Mouse (Mus musculus) cerebellum, adult 2 months (tissue): ENCODE data around the gene Arhgef19. TPM values are rescaled to one million over a fixed set of nuclear protein-coding genes. Genes with fewer than 3 reads are reported as not detected.

ENCODE experiments used
- DNase-seq, 2 experiments: peaks; one replicate each; pipeline ENCODE4 v3.0.0; 2021
- H3K27ac ChIP-seq: fragments of 200-500 bp; 2 replicates; pipeline ENCODE4 v1.5.1; 2012; ENCODE audit warnings: low read length, control low read depth, inconsistent platforms; ENCODE audit not compliant: insufficient read depth
- H3K27me3 ChIP-seq: fragments of 200-500 bp; 2 replicates; pipeline ENCODE4 v1.6.1; 2012; ENCODE audit warnings: inconsistent platforms, mild to moderate bottlenecking, low read length, moderate library complexity; ENCODE audit not compliant: control insufficient read depth, insufficient read depth
- H3K4me1 ChIP-seq: fragments of 200-500 bp; 2 replicates; pipeline ENCODE4 v1.6.1; 2011; ENCODE audit warnings: low read length; ENCODE audit not compliant: control insufficient read depth, insufficient read depth
- H3K4me3 ChIP-seq: fragments of 200-500 bp; replicated peaks from 2 replicates; pipeline ENCODE3; 2011; ENCODE audit warnings: mild to moderate bottlenecking, low read depth, low read length, control low read depth; ENCODE audit not compliant: insufficient read depth
- CTCF ChIP-seq: fragments of 200-500 bp; IDR thresholded peaks from 2 replicates; pipeline ENCODE4 v1.5.1; 2011; ENCODE audit warnings: low read depth, mild to moderate bottlenecking, control low read depth, low read length, moderate library complexity, borderline replicate concordance; ENCODE audit not compliant: insufficient read depth
- POLR2A ChIP-seq: fragments of 200-500 bp; IDR thresholded peaks from 2 replicates; pipeline ENCODE4 v1.6.1; 2011; ENCODE audit warnings: low read length, control low read depth, borderline replicate concordance; ENCODE audit not compliant: insufficient read depth
- WGBS: fragments of 180-500 bp; shearing (Covaris S2); methylation state at CpG from one replicate; pipeline ENCODE4 v1.1.7; 2018; 5-methylcytosine and 5-hydroxymethylcytosine counted together
- polyA plus RNA-seq: library from polyadenylated mRNA; depleted of rRNA; stranded (reverse); fragments of >200 nt; gene quantifications from 2 replicates; pipeline ENCODE4 v1.2.3, GENCODE M21; 2012

Gene Arhgef19
- polyA plus RNA-seq, 1 experiment: 15.0 TPM

GRCm38 (mm10) chr4:141241861-141242260, 2.6 kb downstream of the Arhgef19 start:
- no peak for TF ChIP-seq POLR2A
- TF ChIP-seq CTCF: no peak
- no peak overlapping the region for H3K4me3 ChIP-seq
- H3K27ac ChIP-seq: no peak overlapping the region
- no peak for DNase-seq
- WGBS: 52% methylated on average over 15 of the region's 15 CpGs
- peaks cover 5% of the 10 kb centered on the region; the same call in 1 of the 2 replicates for H3K4me1 ChIP-seq
- H3K27me3 ChIP-seq: no peaks in the 10 kb centered on the region; the same call in 1 of the 2 replicates

GRCm38 (mm10) chr4:141242651-141243241, 3.4 kb downstream of the Arhgef19 start:
- no peak overlapping the region for H3K27ac ChIP-seq
- H3K4me1 ChIP-seq: peaks cover 9% of the 10 kb centered on the region; the same call in 1 of the 2 replicates
- H3K27me3 ChIP-seq: no peaks in the 10 kb centered on the region; the same call in 1 of the 2 replicates
- no peak for TF ChIP-seq POLR2A
- no peak for TF ChIP-seq CTCF
- 16% methylated on average over 10 of the region's 11 CpGs for WGBS
- peak in 1 of 2 experiments; percentile 47 for DNase-seq
- H3K4me3 ChIP-seq: no peak overlapping the region

- H3K4me3 ChIP-seq: no peak overlapping the region
- peaks cover 3% of the 10 kb centered on the region; the same call in 1 of the 2 replicates for H3K27me3 ChIP-seq
- no peak overlapping the region for H3K27ac ChIP-seq
- no peak for TF ChIP-seq CTCF
- no peak for TF ChIP-seq POLR2A
- 81% methylated on average over 5 of the region's 5 CpGs for WGBS
- peaks cover 9% of the 10 kb centered on the region for H3K4me1 ChIP-seq
- no peak for DNase-seq
Measured at GRCm38 (mm10) chr4:141243636-141244035, 4.3 kb downstream of the Arhgef19 start.

DNA sequence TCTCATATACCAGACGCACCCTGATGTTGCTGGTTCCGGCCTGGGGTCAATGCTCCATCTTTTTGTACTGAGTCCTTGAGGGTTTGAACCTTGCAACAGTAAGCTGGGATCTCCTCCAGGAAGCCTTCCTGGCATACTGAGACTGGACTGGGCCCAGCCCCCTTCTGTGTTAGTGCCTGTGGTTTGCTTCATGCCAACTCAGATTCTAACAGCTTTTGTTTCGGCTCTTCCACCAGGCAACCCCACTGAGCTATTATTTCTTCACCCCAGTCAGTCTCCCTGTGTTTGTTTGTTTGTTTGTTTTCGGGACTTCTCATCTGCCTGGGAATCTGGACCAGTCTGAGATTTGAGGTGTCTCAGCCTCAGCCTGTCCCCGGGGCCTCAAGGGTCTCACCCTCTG, 5.1 kb downstream of the Arhgef19 start:
- DNase-seq: peak in 1 of 2 experiments; percentile 19
- no peak overlapping the region for H3K4me3 ChIP-seq
- TF ChIP-seq POLR2A (no peak), CTCF (no peak)
- H3K27ac ChIP-seq: no peak overlapping the region
- WGBS: 67% methylated on average over 5 of the region's 5 CpGs
- H3K27me3 ChIP-seq: peaks cover 3% of the 10 kb centered on the region; the same call in 1 of the 2 replicates
- H3K4me1 ChIP-seq: peaks cover 7% of the 10 kb centered on the region

DNA sequence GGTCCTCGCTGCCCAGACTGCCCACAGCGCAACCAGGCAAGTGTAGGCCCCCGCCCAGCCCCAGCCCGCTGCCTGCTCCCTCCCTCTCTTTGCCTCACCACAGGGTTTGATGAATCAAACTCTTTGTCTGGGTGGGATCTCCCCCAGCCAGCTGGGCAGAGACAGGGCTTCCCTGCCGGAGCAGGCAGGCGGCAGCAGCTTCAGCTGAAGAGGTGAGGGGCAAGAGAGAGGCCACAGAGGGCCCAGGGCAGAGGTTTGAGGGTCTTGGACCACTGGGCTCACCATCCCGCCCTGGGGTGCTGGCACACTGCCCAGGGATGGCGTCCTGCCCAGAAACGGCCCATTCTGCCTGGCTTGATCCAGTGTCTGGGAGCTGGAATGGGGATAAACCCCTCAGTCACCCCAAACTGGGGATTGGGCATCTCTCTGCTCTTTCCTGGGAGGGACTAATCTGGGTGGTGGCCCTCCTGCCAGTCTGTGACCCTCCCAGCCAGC, 5.7 kb downstream of the Arhgef19 start:
- no peak for TF ChIP-seq CTCF
- no peak for TF ChIP-seq POLR2A
- H3K27ac ChIP-seq: no peak overlapping the region
- H3K4me3 ChIP-seq: no peak overlapping the region
- H3K27me3 ChIP-seq: peaks cover 3% of the 10 kb centered on the region; the same call in 1 of the 2 replicates
- H3K4me1 ChIP-seq: peaks cover 7% of the 10 kb centered on the region
- WGBS: 29% methylated on average over 9 of the region's 9 CpGs
- peak; percentile 59 to 62 for DNase-seq

DNA sequence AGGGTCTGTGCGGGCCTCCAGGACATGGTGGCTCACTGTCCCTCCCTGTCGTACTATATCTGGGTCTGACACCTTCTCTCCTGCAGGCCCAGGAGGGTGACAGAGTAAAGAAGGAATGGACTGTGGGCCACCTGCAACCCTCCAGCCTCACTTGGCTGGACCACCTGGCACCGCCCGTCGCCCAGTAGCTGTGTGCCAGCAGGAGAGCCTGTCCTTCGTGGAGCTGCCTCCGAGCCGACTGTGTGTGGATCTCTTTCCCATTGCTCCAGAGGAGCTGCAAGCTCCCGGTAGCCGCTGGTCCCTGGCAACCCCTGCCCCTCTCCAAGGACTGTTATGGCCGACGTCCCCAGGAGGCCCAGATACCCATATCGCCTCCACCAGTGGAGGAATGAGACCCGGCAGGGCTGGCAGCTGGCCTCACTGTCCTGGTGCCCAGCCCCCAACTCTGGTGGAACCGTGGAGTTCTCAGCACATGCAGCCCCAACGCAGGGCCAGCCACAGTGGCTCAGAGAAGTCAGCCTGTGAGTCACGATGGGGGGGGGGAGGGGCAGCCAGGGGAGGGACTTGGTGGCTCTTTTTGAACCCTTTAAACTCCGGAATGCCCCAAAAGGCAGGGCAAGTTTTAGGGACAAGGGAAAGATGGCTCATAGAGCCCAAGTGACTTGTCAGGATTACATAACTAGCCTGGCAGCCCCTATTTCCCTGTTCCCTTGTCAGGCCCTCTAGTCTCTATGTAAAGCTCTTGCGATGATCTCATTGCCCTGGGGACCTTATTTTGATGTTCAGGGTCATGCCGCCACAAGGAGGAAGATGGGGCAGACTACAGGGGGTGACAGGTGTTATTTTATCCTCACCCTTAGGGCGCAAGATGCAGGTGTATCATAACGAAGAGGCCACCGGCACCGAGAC, 7.0 kb downstream of the Arhgef19 start:
- Histone ChIP-seq H3K4me3 (no peak overlapping the region), H3K27me3 (peaks cover 3% of the 10 kb centered on the region; the same call in 1 of the 2 replicates), H3K4me1 (peaks cover 14% of the 10 kb centered on the region), H3K27ac (no peak overlapping the region)
- DNase-seq: peak in 1 of 2 experiments; percentile 15
- no peak for TF ChIP-seq POLR2A
- TF ChIP-seq CTCF: no peak
- WGBS: 20% methylated on average over 24 of the region's 24 CpGs

- Histone ChIP-seq H3K27ac (no peak overlapping the region), H3K4me1 (peaks cover 14% of the 10 kb centered on the region), H3K27me3 (peaks cover 3% of the 10 kb centered on the region; the same call in 1 of the 2 replicates), H3K4me3 (peak overlapping the region; percentile 9)
- 7% methylated on average over 17 of the region's 17 CpGs for WGBS
- peak in 1 of 2 experiments; percentile 16 for DNase-seq
- TF ChIP-seq POLR2A (no peak), CTCF (no peak)
Measured at GRCm38 (mm10) chr4:141246998-141247350, 7.7 kb downstream of the Arhgef19 start.
